Mouse (Mus musculus) adipocyte (in vitro differentiated cells): ENCODE data around the gene Cul4a.
"Not testable (repeated sequence)": the region's sequence is repeated elsewhere in the genome, so short reads cannot be mapped to it uniquely, and the experiment has no call there.

Experiments used
- DNase-seq: peaks from one replicate; pipeline ENCODE4 v3.0.0-alpha.2; 2016; ENCODE audit warnings: low spot score

Gene Cul4a

DNA sequence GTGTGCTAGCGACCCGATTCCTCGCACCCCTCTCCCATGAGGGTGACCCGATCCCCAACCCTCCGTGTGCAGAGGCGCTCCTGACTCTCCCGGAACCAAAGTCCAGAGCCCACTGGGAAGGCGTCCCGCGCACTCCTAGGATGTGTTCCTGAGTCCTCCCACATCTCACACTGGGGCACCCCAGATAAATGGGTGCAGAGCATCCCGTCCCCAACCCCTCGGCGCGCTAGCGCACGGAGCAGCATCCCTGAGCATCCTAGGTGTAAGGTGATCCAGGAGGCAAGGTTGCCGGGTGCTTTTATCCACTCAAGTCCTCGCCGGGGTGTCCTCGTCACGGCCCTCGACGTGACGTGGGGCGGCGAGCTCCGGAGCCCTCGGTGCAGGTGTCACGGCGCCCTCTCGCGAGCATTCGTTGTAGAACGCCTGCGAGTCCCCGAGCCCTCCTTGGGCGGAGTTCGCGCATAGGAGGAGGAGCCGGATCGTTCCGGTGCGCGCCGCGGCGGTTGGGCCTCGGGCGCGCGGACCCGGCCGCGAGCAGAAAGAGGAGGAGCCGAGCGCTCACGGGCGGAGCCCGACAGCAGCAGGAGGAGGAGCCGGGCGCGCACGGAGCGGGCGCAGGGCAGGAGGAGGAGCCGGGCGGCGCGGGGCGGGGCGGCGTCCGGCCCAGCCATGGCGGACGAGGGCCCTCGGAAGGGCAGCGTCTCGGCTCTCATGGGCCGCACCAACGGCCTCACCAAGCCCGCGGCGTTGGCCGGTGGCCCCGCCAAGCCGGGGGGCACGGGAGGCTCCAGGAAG is at the start of gene Cul4a, which contains the start of gene Pcid2:
Cul4a (plus strand) TSS at position 535 of the 795 bp plus-strand sequence.
Pcid2 (minus strand) TSS at position 373 of the 795 bp plus-strand sequence.
- DNase-seq: peak; percentile 99

DNA sequence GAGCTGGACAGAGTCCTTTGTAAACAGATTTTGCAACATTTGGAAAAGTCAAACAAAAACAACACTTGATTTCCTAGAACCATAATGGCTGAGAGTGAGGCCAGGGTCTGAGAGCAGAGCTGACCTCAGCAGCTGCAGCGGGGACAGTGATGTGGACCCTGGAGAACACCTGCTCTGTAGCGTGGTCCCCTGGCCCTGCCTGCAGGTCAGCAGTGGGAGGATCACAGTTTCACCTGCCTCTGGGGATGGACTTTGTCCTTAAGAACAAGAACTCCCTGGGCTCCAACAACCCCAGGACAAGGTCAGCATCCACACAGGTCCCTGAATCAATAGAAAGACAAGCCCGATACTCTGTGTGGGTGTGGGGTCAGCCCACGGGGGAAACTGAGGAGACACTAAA is 48.1 kb upstream of the Cul4a start:
- DNase-seq: peak; percentile 48

DNA sequence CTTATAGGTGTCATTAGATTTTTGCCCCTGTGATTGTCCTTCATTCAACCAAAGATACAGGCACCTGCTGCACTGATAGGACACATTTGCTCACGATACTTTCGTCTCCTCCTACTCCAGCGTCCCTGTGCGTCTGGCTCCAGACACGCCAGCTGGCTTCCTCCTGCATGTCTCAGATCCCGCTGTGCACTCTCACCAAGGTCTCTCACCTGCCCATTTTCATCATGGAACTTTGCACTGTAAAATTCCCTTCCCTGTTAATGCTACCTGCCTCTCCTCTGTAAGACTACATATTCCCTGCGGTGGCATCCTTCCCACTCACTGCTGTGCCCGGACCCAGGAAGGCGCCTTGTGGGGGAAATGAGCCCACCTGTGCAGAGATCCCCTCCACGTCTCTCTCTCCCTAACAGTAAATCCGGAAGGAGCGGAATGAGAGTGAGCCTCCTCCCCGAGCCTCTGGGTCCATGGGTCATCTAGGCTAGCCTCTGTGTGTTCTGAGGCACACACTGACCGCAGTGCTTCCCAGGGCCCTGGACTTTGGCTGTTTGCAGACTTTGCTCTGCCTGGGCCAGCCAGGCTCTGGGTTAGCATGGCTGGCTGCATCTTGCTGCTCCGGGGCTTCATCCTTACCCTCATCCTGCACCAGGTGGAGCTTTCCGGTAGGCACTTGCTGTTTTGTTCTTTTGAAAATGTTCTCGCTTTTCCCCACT is 44.8 kb upstream of the Cul4a start, which contains the start of gene Proz:
Proz (plus strand) TSS at position 474 of the 710 bp plus-strand sequence.
- no peak for DNase-seq

DNA sequence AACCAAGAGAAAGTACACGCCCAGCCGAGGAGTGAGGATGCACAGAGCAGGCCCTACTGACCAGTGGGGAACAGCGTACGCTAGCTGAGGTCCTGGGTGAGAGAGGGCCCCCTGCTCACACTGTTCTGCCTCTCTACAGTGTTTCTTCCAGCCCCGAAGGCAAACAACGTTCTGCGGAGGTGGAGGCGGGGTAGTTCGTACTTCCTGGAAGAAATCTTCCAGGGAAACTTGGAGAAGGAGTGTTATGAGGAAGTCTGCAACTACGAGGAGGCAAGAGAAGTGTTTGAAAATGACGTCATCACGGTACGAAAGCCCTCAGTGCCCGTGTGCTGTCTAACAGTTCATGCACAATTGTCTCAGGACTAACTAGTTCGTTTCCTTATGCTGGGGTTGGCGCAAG is 42.3 kb upstream of the Cul4a start:
- DNase-seq: no peak

- DNase-seq: no peak
Observed at GRCm38 (mm10) chr8:13073255-13073654, 32.2 kb upstream of the Cul4a start.

- DNase-seq: no peak
Observed at GRCm38 (mm10) chr8:13075044-13075443, 30.4 kb upstream of the Cul4a start.

DNA sequence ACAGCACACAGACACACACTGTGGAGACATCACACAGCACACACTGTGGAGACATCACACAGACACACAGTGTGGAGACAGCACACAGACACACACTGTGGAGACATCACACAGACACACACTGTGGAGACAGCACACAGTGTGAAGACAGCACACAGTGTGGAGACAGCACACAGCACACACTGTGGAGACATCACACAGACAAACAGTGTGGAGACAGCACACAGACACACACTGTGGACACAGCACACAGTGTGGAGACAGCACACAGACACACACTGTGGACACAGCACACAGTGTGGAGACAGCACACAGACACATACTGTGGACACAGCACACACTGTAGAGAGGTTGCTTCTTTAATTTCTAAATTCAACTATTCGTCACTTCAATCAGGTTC is 29.8 kb upstream of the Cul4a start:
- not testable (repeated sequence) for DNase-seq

GRCm38 (mm10) chr8:13077542-13077941 is 27.9 kb upstream of the Cul4a start:
- no peak for DNase-seq

GRCm38 (mm10) chr8:13104691-13105086 is 732 bp upstream of the Cul4a start:
- peak; percentile 94 for DNase-seq

DNA sequence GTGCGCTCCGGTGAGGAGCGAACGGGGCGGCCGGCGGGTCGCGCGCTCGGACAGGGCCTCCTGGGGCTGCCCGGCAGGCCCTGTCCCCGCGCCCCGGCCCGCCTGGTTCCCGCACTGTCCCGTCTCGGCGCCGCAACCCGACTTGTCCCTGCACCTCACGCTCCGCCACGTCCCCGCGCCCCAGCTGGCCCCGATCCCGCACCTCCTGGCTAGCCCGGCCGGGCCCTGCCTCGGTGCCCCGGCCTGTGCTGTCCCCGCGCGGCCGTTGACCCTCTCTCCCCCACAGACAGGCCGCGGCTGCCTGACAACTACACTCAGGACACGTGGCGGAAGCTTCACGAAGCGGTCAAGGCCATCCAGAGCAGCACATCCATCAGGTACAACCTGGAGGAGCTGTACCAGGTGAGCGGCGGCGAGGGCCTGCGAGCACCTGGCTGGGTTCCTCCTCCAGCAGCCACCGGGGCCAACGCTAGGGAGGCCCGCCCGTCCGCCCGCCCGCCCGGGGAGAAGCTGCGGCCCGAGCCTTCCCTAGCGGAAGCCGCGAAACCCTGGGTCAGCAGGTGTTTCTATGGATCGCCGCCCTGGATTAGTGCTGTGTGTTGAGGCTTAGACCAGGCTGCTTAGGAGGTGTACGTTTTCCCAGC is 609 bp downstream of the Cul4a start:
- peak; percentile 31 for DNase-seq

DNA sequence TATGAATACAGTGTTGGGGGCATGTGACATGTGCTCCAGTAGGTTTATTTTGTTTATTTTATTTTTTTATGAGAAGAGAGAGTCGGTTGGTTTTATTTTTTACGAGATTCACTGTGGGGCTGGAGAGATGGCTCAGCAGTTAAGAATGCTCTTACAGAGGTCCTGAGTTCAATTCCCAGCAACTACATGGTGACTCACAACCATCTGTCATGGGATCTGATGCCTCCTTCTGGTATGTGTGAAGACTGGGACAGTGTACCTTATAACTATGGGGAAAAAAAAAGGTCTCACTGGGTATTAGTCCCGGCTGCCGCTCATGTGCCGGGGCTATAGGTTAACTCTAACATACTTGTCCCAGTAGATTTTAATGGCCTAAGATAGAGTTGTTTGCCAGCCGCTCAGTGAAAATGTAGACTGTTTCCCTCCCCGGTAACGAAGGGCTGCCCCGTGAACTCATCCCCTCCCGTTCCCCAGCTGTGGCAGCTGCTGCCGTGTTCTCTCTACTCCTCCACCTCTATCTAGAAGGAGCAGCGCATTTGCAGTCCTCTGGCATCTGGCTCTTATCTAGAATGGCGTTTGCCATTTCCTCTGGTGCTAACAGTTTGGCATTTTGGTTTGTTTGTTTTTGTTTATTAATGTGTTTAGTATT is 2.7 kb downstream of the Cul4a start:
- no peak for DNase-seq

DNA sequence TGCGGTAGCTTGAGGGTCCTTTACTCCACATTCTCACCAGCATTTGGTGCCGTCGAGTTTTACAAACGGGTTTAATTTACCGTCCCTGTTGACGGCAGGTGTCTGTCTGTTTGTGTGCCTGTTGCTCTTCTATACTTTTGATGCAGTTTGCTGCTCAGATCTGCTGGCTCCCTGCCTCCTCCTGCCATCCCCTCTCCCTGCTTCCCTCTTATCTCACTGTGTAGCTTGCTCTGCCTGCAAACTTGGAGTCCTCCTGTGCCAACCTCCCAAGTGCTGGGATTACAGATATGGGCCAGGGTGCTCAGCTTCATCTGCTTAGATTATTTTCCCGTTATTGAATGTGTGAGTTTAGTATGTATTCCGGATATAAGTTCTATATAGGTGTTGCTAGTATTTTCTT is 3.5 kb downstream of the Cul4a start:
- no peak for DNase-seq

- DNase-seq: no peak
Observed at GRCm38 (mm10) chr8:13109416-13109960, 4.1 kb downstream of the Cul4a start.

- no peak for DNase-seq
Observed at GRCm38 (mm10) chr8:13111917-13112316, 6.5 kb downstream of the Cul4a start.

- no peak for DNase-seq
Observed at GRCm38 (mm10) chr8:13113232-13113631, 7.8 kb downstream of the Cul4a start.

DNA sequence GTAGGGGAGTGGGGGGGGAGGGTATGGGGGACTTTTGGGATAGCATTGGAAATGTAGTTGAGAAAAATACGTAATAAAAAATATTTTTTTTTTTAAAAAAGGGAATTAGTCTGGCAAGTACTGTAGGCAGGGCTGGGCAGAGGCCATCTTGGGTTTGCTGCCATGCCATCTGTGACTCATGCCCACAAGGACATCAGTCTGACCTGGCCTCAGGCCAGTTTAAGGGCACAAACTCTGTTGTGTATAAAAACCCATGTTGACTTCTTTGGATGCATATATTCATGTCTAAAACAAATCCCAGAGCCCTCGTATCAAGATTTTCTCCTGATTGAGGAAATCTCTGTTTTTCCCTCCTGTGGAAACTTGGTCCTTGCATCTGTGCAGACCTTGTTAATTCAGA is 11.7 kb downstream of the Cul4a start:
- DNase-seq: peak; percentile 65

- DNase-seq: peak; percentile 80
Observed at GRCm38 (mm10) chr8:13118516-13118915, 13.1 kb downstream of the Cul4a start.

DNA sequence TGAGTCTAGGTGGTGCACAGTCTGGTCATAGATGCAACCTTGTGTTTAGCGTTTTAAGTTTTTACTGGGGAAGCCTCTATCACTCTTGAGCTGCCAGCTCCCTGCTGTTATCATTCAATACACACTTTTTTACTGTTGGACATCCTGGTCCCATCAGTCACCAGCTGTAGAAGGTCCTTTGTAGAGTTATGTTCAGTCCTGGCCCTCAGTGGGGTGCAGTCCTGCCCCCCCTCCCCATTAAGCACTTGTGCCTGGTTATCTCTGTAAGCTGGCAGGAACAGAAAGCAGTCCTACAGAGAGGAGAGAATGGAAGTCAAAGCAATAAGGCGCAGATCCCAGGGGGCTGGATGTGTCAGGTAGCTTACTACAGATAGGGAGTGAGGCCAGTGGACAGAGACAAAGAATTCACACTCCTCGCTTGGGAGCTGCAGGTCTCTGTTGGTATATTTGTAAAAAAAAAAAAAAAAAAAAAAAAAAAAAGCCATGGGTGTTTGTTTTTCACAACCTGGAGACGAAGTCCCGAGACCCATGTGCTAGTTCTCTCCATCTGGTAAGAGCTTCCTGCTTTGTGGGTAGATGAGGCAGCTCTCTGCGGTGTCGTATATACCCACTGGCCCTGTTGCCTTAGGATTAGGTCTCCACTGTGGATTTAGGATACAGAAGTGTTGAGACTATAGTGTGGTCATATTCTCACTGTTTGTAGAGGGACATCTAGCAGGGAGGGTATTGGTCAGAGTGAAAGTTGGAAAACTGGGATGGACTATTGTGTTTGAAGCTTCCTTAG is 15.7 kb downstream of the Cul4a start:
- no peak for DNase-seq

GRCm38 (mm10) chr8:13122887-13123421 is 17.5 kb downstream of the Cul4a start:
- no peak for DNase-seq

DNA sequence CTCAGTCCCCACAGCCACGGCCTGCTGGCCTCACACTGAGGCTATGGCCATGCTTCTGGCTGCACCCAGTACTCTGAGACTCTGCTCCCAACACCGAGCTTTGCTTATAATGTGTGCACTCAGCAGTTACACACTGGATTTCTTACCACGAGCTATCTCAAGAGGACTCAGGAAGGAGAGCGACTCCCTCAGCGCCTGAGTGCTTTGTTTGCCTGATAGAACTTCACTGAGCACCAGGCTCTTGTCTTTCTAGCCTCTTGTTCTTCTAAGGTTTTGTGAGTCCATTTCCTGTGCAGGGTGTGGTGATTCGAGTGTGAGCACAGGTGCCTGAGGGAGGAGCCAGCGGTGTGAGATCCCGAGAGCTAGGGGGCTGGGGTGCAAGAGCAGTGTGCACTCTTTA is 19.5 kb downstream of the Cul4a start:
- no peak for DNase-seq

DNA sequence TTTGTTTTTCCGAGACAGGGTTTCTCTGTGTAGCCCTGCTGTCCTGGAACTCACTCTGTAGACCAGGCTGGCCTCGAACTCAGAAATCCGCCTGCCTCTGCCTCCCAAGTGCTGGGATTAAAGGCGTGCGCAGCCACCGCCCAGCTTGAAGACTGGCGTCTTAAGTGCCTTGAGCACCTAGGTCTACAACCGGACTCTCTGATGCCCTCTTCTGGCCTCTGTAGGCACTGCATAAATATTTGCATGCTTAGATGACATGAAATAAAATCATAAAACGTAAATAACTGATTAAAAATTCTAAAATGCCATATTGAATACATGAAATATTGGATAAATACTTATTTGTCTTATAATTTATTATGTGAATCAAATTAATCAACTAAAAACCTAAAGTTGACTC is 26.8 kb downstream of the Cul4a start:
- DNase-seq: peak; percentile 78
